Mouse (Mus musculus): ENCODE data around the gene Nlgn2.

Nlgn2 gene

DNA sequence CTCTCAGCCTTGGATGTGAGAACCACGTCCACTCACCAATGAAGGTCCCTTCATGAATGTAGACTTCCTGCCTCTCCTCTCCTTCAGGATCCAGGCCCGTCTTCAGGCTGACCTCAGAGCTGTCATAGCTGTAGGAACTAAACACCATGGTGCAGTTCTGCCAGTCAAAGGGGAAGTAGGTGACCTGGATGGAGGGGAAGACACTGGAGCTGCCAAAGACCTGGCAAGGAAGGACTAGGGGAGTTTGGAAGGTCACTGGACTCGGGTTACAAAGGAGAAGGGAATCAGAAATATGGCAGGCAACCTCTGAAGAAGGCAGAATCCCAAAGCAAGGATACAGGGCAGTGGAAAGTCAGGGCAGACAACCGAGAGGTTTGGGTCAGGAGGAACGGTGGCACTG lies 44.2 kb downstream of the Nlgn2 start:
- no peak for DNase-seq (ENCODE audit: low spot score)

DNA sequence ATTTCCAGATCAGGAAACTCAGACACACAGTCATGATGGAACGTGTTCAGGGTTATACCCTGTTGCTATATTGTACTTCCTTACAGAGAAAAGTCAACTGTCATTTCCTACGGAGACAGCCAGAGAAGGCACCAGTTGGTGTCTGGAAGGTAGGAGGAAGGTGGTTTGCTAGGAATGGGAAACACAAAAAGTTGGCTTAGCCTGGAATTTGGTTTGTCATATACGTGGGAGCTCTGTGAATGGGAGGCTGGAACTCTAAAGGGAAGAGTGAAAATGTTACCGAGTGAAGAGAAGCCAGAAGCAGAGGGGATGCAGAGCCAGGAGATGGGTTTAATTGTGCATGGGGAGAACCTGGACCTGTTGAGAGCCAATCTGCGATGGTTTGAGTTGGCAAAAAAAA lies 46.2 kb downstream of the Nlgn2 start:
- no peak for DNase-seq (ENCODE audit: low spot score)

DNA sequence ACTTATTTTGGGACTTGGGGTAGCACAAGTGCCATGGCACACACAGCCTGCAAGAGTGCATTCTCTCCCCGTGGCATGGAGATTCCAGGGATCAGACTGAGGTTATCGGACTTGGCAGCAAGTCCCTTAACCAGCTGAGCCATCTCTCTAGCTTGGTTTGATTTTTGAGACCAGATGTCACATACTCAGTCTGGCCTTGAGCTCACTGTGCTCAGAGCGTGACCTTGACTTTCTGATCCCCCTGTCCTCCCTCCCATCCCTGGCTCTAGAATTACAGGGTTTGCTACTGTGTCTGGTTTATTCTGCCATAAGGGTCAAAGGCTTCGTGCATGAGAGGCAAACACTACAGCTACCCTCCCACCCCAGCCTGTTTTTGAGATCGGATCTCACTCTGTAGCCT lies 48.2 kb downstream of the Nlgn2 start:
- DNase-seq (ENCODE audit: low spot score): no peak

DNA sequence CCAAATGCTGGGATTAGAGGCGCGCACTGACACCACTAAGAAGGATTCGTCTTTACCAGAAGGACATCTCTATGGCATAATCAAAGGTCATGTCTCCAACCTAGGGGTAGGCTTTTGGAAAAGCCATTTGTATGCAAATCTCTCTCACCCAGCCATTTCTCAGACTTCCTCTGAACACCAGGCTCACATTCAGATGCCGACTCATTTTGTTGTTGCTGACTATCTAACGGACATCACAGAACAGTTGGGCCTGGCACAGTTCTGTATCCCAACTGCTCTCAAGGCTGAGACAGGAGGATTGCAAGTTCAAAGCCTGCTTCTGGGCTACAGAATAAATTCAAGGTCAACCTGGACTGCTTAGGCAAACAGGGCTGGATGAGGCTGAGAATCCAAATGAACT lies 50.3 kb downstream of the Nlgn2 start:
- no peak for DNase-seq (ENCODE audit: low spot score)

DNA sequence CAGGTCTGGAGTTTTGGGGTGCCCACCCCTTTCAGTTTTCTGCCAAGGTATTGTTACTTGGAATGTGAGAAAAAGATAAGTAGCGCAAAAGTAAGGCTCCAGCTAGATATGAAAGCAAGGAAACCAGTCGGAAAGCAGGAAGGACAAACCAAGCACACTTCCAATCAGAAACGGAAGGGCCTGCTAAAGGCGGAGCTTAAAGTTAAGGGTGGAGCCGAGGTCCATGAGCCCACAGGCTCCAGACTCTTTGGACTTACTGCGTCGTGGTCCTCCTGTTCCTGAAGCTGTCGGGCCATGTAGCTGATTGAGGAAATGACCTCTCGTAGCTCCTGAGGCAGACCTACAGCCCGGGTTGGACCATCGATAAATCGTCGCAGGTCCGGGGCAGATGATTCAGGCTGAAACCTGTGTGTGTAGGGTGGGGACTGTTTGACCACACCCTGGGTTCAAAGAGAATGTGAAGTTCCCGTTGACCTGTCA lies 52.8 kb downstream of the Nlgn2 start:
- no peak for DNase-seq (ENCODE audit: low spot score)

DNA sequence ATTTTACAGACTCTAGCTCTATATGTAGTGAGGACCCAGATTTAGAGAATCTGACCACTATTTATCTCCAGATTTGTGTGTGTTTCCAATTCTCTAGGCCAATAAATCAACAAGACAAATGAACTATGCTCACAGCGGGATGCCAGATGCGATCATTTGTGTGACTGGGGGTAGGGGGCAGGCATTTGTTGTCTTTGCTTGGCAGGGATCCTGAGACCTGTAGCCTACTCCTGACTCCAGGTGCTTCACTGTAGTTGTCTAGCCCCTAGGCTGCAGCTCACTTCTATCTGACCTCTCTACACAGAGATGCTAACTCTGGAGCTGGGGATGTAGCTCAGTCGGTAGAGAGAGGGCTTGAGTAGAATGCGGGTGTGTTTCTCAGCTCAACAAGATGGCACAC lies 55.8 kb downstream of the Nlgn2 start:
- DNase-seq (ENCODE audit: low spot score): no peak

DNA sequence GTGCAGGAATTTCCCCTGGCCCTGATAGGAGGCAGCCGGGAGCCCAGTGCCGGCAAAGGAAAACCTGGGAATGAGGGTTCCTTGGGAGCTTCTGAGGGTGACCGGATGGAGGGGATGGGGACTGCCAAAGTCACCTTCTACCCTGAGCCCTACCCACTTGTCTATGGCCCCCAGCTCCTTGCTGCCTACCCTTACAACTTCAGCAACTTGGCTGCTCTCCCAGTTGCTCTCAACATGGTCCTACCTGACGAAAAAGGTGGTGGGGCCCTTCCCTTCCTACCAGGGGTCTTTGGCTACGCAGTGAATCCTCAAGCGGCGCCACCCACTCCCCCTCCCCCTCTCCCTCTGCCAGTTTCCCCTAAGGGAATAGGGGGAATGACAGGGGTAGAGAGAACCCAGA lies 58.6 kb downstream of the Nlgn2 start:
- DNase-seq (ENCODE audit: low spot score): no peak

DNA sequence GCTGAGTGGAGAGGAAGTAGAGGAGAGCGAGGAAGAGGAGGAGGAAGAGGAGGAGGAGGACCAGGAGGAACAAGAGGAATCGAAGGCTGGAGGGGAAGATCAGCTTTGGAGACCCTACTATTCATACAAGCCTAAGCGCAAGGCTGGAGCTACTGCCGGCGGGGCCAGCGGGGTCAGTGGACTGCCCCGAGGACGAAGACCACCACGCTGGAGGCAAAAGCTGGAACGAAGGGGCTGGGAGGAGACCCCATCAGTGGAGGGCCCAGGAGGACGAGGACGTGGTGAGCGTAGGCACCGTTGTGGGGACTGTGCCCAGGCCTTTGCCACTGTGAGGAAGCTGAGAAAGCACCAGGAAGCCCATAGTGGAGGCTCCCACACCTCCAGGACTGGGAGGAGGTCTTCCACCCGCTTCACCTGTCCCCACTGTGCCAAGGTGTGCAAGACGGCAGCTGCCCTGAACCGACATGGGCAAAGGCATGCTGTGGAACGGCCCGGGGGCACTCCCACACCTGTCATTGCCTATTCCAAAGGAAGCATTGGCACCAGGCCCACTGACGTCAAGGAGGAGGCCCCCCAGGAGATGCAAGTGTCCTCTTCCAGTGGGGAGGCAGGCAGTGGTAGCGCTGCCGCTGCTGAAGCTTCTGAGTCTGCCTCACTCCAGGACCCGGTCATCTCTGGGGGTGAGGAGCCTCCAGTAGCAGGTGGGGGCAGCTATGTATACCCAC lies 59.2 kb downstream of the Nlgn2 start:
- no peak for DNase-seq (ENCODE audit: low spot score)

DNA sequence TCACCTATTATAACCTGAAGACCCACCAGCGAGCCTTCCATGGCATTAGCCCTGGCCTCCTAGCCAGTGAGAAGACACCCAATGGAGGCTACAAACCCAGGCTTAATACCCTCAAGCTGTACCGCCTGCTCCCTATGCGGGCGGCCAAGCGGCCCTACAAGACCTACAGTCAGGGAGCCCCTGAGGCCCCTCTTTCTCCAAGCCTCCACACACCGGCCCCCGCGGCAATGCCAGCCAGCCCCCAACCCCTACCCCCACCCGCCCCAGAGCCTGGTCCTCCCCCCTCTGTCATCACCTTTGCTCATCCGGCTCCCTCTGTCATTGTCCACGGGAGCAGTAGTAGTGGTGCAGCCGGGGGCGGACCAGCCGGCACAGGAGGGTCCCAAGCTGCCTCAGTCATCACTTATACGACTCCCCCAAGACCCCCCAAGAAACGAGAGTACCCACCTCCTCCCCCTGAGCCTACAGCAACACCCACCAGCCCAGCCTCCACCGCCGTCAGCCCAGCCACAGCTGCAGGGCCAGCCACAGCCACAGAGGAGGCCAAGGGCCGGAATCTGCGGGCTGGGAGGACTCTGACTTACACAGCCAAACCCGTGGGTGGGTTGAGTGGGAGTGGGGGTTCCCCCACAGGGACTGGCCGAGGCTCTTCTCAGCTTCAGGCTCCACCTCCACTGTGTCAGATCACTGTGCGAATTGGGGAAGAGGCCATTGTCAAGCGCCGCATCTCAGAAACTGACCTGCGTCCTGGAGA lies 59.9 kb downstream of the Nlgn2 start:
- DNase-seq (ENCODE audit: low spot score): no peak

DNA sequence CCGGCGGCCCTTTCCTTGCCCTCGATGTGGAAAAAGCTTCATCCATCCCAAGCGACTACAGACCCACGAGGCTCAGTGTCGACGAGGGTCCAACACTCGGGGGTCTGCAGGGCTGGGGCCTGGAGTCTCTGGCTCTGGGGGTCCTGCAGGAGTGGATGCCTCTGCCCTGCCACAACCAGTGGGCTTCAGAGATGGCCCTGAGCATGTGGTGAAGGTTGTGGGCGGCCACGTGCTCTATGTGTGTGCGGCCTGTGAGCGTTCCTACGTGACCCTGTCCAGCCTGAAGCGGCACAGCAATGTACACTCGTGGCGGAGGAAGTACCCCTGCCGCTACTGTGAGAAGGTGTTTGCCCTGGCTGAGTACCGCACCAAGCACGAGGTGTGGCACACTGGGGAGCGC lies 61.1 kb downstream of the Nlgn2 start:
- no peak for DNase-seq (ENCODE audit: low spot score)

DNA sequence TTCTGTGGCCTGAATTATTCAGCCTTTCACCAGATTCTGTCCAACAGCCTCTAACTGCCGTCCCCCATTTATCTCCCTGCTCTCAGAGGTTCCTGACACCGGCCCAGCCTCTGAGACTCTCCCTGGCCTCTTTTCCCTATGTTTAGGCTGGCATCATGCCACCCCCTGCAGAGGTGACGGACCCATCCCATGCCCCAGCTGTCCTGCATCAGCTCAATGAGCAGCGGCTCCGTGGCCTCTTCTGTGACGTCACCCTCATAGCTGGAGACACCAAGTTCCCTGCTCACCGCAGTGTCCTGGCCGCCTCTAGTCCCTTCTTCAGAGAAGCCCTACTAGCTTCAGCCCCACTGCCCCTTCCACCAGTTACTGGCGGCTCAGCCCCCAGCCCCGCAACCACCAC lies 61.9 kb downstream of the Nlgn2 start:
- no peak for DNase-seq (ENCODE audit: low spot score)

DNA sequence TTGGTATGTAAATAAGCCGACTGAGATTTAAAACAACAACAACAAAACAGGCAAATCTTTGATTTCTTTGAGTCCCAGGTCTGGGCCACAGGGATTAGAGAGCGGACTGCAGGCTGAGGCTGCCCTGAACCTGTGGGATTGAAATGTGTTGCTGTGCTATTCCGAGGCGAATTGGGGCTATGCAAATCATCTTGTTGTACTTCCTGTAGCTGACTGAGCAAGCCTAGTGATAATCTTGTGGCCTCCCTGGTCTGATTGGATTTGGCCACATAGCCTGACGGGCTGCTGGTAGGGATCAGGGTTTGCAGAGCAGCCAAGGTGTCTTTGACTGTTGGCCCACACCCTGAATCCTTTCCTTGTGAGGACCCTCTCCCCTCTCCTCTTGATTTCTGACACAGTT lies 62.6 kb downstream of the Nlgn2 start:
- no peak for DNase-seq (ENCODE audit: low spot score)

Data from MN1 (cell line).